Mouse (Mus musculus): ENCODE measurements at regions not wholly inside any gene's neighbourhood (a gene's known extent, or its start where the extent isn't known, plus 50 kb on each side); places are given as distances from the start of the nearest gene placed in this dataset.

GRCm38 (mm10) chr9:115547625-115548325 is 237.6 kb upstream of the Stt3b start:
- no peak for DNase-seq (ENCODE audit: low read depth, low spot score)

- DNase-seq (ENCODE audit: low read depth, low spot score), result no peak
These were observed 238.6 kb upstream of the Stt3b start for GRCm38 (mm10) chr9:115548722-115549349.

GRCm38 (mm10) chr9:115551080-115551479 is 240.9 kb upstream of the Stt3b start:
- DNase-seq (ENCODE audit: low read depth, low spot score), result no peak

GRCm38 (mm10) chr9:115551501-115551900 is 241.3 kb upstream of the Stt3b start:
- DNase-seq (ENCODE audit: low read depth, low spot score), result no peak

GRCm38 (mm10) chr9:115558131-115558530 is 247.9 kb upstream of the Stt3b start:
- DNase-seq (ENCODE audit: low read depth, low spot score), result no peak

GRCm38 (mm10) chr9:115559521-115559920 is 249.3 kb upstream of the Stt3b start:
- DNase-seq (ENCODE audit: low read depth, low spot score), result no peak

- no peak for DNase-seq (ENCODE audit: low read depth, low spot score)
These were observed 251.0 kb upstream of the Stt3b start for GRCm38 (mm10) chr9:115561207-115561606.

- no peak for DNase-seq (ENCODE audit: low read depth, low spot score)
These were observed 252.6 kb upstream of the Stt3b start for GRCm38 (mm10) chr9:115562783-115563182.

- DNase-seq (ENCODE audit: low read depth, low spot score), result no peak
These were observed 254.1 kb upstream of the Stt3b start for GRCm38 (mm10) chr9:115564366-115564765.

- DNase-seq (ENCODE audit: low read depth, low spot score), result no peak
These were observed 258.6 kb upstream of the Stt3b start for GRCm38 (mm10) chr9:115568693-115569334.

GRCm38 (mm10) chr9:115570998-115571397 is 260.8 kb upstream of the Stt3b start:
- DNase-seq (ENCODE audit: low read depth, low spot score), result no peak

GRCm38 (mm10) chr9:115581116-115581515 is 270.9 kb upstream of the Stt3b start:
- DNase-seq (ENCODE audit: low read depth, low spot score), result no peak

GRCm38 (mm10) chr9:115583548-115583947 is 273.3 kb upstream of the Stt3b start:
- DNase-seq (ENCODE audit: low read depth, low spot score), result no peak

- no peak for DNase-seq (ENCODE audit: low read depth, low spot score)
These were observed 274.7 kb upstream of the Stt3b start for GRCm38 (mm10) chr9:115584874-115585273.

GRCm38 (mm10) chr9:115592466-115592865 is 282.2 kb upstream of the Stt3b start:
- no peak for DNase-seq (ENCODE audit: low read depth, low spot score)

- DNase-seq (ENCODE audit: low read depth, low spot score), result no peak
These were observed 290.0 kb upstream of the Stt3b start for GRCm38 (mm10) chr9:115600228-115600627.

GRCm38 (mm10) chr9:115600826-115601225 is 290.6 kb upstream of the Stt3b start:
- no peak for DNase-seq (ENCODE audit: low read depth, low spot score)

GRCm38 (mm10) chr9:115602772-115603171 is 292.6 kb upstream of the Stt3b start:
- DNase-seq (ENCODE audit: low read depth, low spot score), result no peak

GRCm38 (mm10) chr9:115604450-115604849 is 294.2 kb upstream of the Stt3b start:
- DNase-seq (ENCODE audit: low read depth, low spot score), result no peak

GRCm38 (mm10) chr9:115604968-115605682 is 294.9 kb upstream of the Stt3b start:
- no peak for DNase-seq (ENCODE audit: low read depth, low spot score)

- DNase-seq (ENCODE audit: low read depth, low spot score), result no peak
These were observed 297.7 kb upstream of the Stt3b start for GRCm38 (mm10) chr9:115607961-115608360.

- no peak for DNase-seq (ENCODE audit: low read depth, low spot score)
These were observed 298.2 kb upstream of the Stt3b start for GRCm38 (mm10) chr9:115608377-115608776.

Data from retina, adult 2 months (tissue).